Mouse (Mus musculus) neural tube, embryonic 13.5 days (tissue): ENCODE data around the gene Slain1. TPM values are rescaled to one million over a fixed set of nuclear protein-coding genes. Genes with fewer than 3 reads are reported as not detected.

Source experiments
- ATAC-seq: fragments of 200-750 bp; cut with Nextera tagmentation; 2 replicates; pipeline ENCODE4 v1.8.0; 2017; ENCODE audit warnings: low read depth, mild to moderate bottlenecking, moderate TSS enrichment, moderate library complexity
- H3K27ac ChIP-seq: fragments of 300-500 bp; sonication (generic); replicated peaks from 2 replicates; pipeline ENCODE4 v1.5.1; 2015; ENCODE audit warnings: moderate library complexity, mild to moderate bottlenecking, inconsistent platforms
- H3K27me3 ChIP-seq: fragments of 300-500 bp; sonication (generic); 2 replicates; pipeline ENCODE4 v1.6.1; 2015; ENCODE audit warnings: mild to moderate bottlenecking, inconsistent platforms
- H3K36me3 ChIP-seq: fragments of 300-500 bp; sonication (generic); 2 replicates; pipeline ENCODE4 v1.6.1; 2015; ENCODE audit warnings: mild to moderate bottlenecking, inconsistent platforms
- H3K4me1 ChIP-seq: fragments of 300-500 bp; sonication (generic); replicated peaks from 2 replicates; pipeline ENCODE4 v1.6.1; 2015; ENCODE audit warnings: inconsistent platforms
- H3K4me2 ChIP-seq: fragments of 300-500 bp; sonication (generic); 2 replicates; pipeline ENCODE4 v1.6.1; 2015; ENCODE audit warnings: inconsistent platforms, mild to moderate bottlenecking, moderate library complexity
- H3K4me3 ChIP-seq: fragments of 300-500 bp; sonication (generic); 2 replicates; pipeline ENCODE4 v1.5.1; 2015; ENCODE audit warnings: mild to moderate bottlenecking, inconsistent platforms
- H3K9ac ChIP-seq: fragments of 300-500 bp; sonication (generic); 2 replicates; pipeline ENCODE4 v1.6.1; 2015; ENCODE audit warnings: moderate library complexity, mild to moderate bottlenecking, inconsistent platforms
- H3K9me3 ChIP-seq: fragments of 300-500 bp; sonication (generic); 2 replicates; pipeline ENCODE4 v1.6.1; 2016; ENCODE audit warnings: inconsistent platforms
- WGBS: fragments of 180-500 bp; shearing (Covaris S2); methylation state at CpG from one replicate; pipeline ENCODE4 v1.1.7; 2015; 5-methylcytosine and 5-hydroxymethylcytosine counted together
- polyA plus RNA-seq: library from polyadenylated mRNA; unstranded; fragments of >200 nt; fragmentation: Nextera tagmentation; extraction: Ambion mirVana; gene quantifications from 2 replicates; pipeline ENCODE4 v1.2.1, GENCODE M21; 2015

The Slain1 gene
- polyA plus RNA-seq, 1 experiment from 2014 or later, result 14.7 TPM

DNA sequence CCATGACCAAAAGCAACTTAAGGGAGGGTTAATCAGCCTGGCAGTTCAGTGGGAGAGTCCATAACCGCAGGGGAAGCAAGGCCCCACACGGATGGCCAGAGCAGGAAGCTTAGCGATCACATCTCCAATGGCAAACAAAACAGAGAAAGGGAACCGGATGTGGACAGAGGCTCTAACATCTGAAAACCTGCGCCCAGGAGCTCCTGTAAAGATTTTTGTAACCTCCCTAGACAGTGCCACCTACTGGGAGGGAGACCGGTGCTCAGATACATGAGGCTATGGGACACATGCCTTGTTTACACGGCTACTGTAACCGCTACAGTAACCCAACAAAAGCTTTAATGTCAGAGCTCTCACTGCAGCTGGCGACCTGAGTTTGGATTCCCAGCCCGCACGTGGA lies 59.2 kb downstream of the Slain1 start:
- peaks cover 21% of the 10 kb centered on the region; the same call in 1 of the 2 replicates for H3K36me3 ChIP-seq

DNA sequence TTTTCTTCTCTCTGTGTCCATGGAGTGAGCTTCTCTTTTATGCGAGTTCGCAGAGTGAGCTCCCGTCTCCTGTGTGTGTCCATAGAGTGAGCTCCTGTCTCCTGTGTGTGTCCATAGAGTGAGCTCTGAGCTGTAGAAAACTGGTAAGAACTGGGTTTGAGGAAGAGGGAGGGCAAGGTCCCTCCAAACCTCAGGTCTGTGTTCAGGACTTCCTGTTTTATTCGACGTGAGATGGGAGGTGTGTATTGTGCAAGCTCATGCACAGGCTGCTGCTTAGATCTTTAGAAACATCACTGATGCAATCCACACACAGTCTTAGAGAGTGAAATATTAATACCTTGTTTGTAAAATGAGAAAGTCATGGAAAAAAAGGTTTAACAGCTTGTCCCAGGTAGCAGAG lies 63.0 kb downstream of the Slain1 start:
- Histone ChIP-seq H3K27ac (no peak overlapping the region), H3K4me3 (no peak overlapping the region), H3K36me3 (peaks cover 6% of the 10 kb centered on the region; the same call in 1 of the 2 replicates), H3K9ac (no peak overlapping the region), H3K9me3 (no peaks in the 10 kb centered on the region), H3K4me2 (no peak overlapping the region), H3K4me1 (no peaks in the 10 kb centered on the region), H3K27me3 (no peaks in the 10 kb centered on the region)
- WGBS, result 87% methylated on average over 5 of the region's 5 CpGs
- ATAC-seq, result no peak

More for the DNA sequence above, 59.2 kb downstream of the Slain1 start:
- no peak overlapping the region for H3K4me3 ChIP-seq
- no peaks in the 10 kb centered on the region for H3K9me3 ChIP-seq
- H3K9ac ChIP-seq, result no peak overlapping the region
- ATAC-seq, result no peak
- no peaks in the 10 kb centered on the region for H3K4me1 ChIP-seq
- no peak overlapping the region for H3K27ac ChIP-seq
- H3K27me3 ChIP-seq, result no peaks in the 10 kb centered on the region
- WGBS, result 87% methylated on average over 11 of the region's 11 CpGs
- no peak overlapping the region for H3K4me2 ChIP-seq

GRCm38 (mm10) chr14:103717516-103717915 lies 67.5 kb downstream of the Slain1 start:
- Histone ChIP-seq H3K9me3 (no peaks in the 10 kb centered on the region), H3K27me3 (no peaks in the 10 kb centered on the region), H3K4me3 (no peak overlapping the region), H3K27ac (no peak overlapping the region), H3K9ac (no peak overlapping the region), H3K4me2 (no peak overlapping the region), H3K36me3 (no peaks in the 10 kb centered on the region), H3K4me1 (peaks cover 14% of the 10 kb centered on the region)
- WGBS, result 45% methylated on average over 5 of the region's 5 CpGs
- ATAC-seq, result no peak

- Histone ChIP-seq H3K27me3 (no peaks in the 10 kb centered on the region), H3K9ac (no peak overlapping the region), H3K4me2 (no peak overlapping the region), H3K36me3 (no peaks in the 10 kb centered on the region), H3K9me3 (no peaks in the 10 kb centered on the region), H3K27ac (no peak overlapping the region), H3K4me1 (peaks cover 14% of the 10 kb centered on the region), H3K4me3 (no peak overlapping the region)
- ATAC-seq, result no peak
- WGBS, result 70% methylated on average over 5 of the region's 5 CpGs
These were observed 68.0 kb downstream of the Slain1 start for GRCm38 (mm10) chr14:103717979-103718378.

GRCm38 (mm10) chr14:103718393-103718792 lies 68.4 kb downstream of the Slain1 start:
- peaks cover 14% of the 10 kb centered on the region for H3K4me1 ChIP-seq
- H3K4me2 ChIP-seq, result no peak overlapping the region
- no peak for ATAC-seq
- 38% methylated on average over 5 of the region's 5 CpGs for WGBS
- no peaks in the 10 kb centered on the region for H3K27me3 ChIP-seq
- no peak overlapping the region for H3K4me3 ChIP-seq
- no peak overlapping the region for H3K9ac ChIP-seq
- H3K36me3 ChIP-seq, result no peaks in the 10 kb centered on the region
- H3K27ac ChIP-seq, result no peak overlapping the region
- H3K9me3 ChIP-seq, result no peaks in the 10 kb centered on the region

DNA sequence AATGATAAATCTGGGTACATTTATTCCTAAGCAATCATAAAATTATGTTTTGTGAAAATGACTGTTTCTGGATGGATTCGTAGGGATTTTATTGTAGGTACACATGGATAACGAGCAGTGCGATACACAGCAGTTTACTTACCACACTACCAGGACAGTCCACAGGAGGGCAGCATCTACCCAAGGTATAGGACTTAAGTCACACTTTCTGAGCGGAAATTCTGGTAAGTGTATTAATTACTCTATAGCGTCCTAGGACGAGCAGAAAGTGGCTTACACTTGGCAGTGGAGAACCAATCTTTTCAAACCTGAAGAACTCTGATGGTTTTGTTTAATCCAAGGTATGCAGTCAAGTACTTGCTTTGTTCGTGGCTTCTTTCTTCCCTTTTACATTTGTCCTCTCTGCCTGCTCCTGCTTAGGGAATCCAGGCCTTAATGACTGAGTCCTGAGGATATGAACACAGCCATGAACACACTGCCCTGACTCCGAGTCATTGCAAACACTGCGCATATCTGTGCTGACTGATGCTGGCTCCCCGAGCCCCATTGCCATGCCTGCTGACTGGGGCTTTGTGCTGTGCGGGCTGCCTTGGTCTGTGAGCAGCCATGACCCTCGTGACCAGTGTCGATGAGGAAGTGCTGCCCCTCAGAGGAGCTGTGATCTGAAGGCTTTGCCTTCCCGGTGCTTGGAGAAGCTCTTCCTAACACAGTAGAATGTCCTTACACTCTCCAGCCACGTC lies 69.0 kb downstream of the Slain1 start:
- Histone ChIP-seq H3K9ac (peak overlapping the region; percentile 59), H3K9me3 (no peaks in the 10 kb centered on the region), H3K27me3 (no peaks in the 10 kb centered on the region), H3K4me2 (peak overlapping the region; percentile 47), H3K36me3 (no peaks in the 10 kb centered on the region), H3K4me1 (peaks cover 14% of the 10 kb centered on the region), H3K27ac (peak overlapping the region; percentile 84), H3K4me3 (peak overlapping the region; percentile 17)
- 9% methylated on average over 15 of the region's 15 CpGs for WGBS
- ATAC-seq, result peak; percentile 88

DNA sequence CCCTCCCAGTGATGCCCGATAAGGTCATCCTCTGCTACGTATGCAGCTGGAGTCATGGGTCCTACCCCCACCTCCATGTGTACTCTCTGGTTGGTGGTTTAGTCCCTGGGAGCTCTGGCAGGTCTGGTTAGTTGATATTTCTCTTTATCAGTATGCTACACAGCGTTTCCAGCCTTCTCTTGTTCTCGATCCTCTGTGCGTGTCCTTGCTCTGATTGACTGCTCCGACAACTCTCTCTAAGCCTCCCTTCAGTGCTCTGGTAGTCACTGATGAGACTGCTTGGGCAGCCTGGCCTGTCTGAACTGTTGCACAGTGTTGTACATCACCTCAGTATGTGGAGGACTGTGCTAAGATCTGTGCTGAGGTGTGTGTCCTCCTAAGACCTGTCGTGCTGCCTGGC lies 70.1 kb downstream of the Slain1 start:
- ATAC-seq, result peak; percentile 41; the same call in 1 of the 2 replicates
- Histone ChIP-seq H3K27ac (no peak overlapping the region; the same call in 1 of the 2 replicates), H3K9me3 (no peaks in the 10 kb centered on the region), H3K4me3 (no peak overlapping the region), H3K4me1 (peaks cover 14% of the 10 kb centered on the region), H3K4me2 (no peak overlapping the region), H3K36me3 (no peaks in the 10 kb centered on the region), H3K9ac (no peak overlapping the region), H3K27me3 (no peaks in the 10 kb centered on the region)
- 54% methylated on average over 7 of the region's 7 CpGs for WGBS

- no peak overlapping the region; the same call in 1 of the 2 replicates for H3K27ac ChIP-seq
- 48% methylated on average over 13 of the region's 13 CpGs for WGBS
- no peak overlapping the region for H3K9ac ChIP-seq
These were observed 70.8 kb downstream of the Slain1 start for GRCm38 (mm10) chr14:103720637-103721355.

GRCm38 (mm10) chr14:103723314-103723713 lies 73.3 kb downstream of the Slain1 start:
- WGBS, result 70% methylated on average over 9 of the region's 9 CpGs

More at GRCm38 (mm10) chr14:103720637-103721355, 70.8 kb downstream of the Slain1 start:
- Histone ChIP-seq H3K9me3 (no peaks in the 10 kb centered on the region), H3K4me1 (peaks cover 14% of the 10 kb centered on the region), H3K27me3 (no peaks in the 10 kb centered on the region), H3K4me2 (no peak overlapping the region), H3K4me3 (no peak overlapping the region), H3K36me3 (no peaks in the 10 kb centered on the region)
- peak; percentile 58 for ATAC-seq

GRCm38 (mm10) chr14:103723841-103724240 lies 73.8 kb downstream of the Slain1 start:
- WGBS, result 89% methylated on average over 4 of the region's 4 CpGs
- Histone ChIP-seq H3K4me1 (peaks cover 14% of the 10 kb centered on the region), H3K4me3 (no peak overlapping the region), H3K36me3 (no peaks in the 10 kb centered on the region), H3K4me2 (no peak overlapping the region), H3K9me3 (no peaks in the 10 kb centered on the region), H3K27ac (no peak overlapping the region), H3K9ac (no peak overlapping the region), H3K27me3 (no peaks in the 10 kb centered on the region)
- ATAC-seq, result no peak

More at GRCm38 (mm10) chr14:103723314-103723713, 73.3 kb downstream of the Slain1 start:
- H3K36me3 ChIP-seq, result no peaks in the 10 kb centered on the region
- H3K27me3 ChIP-seq, result no peaks in the 10 kb centered on the region
- H3K4me3 ChIP-seq, result no peak overlapping the region
- H3K9ac ChIP-seq, result no peak overlapping the region
- H3K4me1 ChIP-seq, result peaks cover 14% of the 10 kb centered on the region
- H3K9me3 ChIP-seq, result no peaks in the 10 kb centered on the region
- no peak for ATAC-seq
- no peak overlapping the region for H3K27ac ChIP-seq
- H3K4me2 ChIP-seq, result no peak overlapping the region

GRCm38 (mm10) chr14:103728506-103728905 lies 78.5 kb downstream of the Slain1 start:
- Histone ChIP-seq H3K27ac (no peak overlapping the region), H3K4me3 (no peak overlapping the region), H3K9ac (no peak overlapping the region), H3K27me3 (no peaks in the 10 kb centered on the region), H3K9me3 (no peaks in the 10 kb centered on the region), H3K4me2 (no peak overlapping the region), H3K36me3 (no peaks in the 10 kb centered on the region), H3K4me1 (no peaks in the 10 kb centered on the region)
- 90% methylated on average over 8 of the region's 8 CpGs for WGBS
- no peak for ATAC-seq

GRCm38 (mm10) chr14:103728951-103729725 lies 79.1 kb downstream of the Slain1 start:
- 87% methylated on average over 23 of the region's 23 CpGs for WGBS

More at GRCm38 (mm10) chr14:103728951-103729725, 79.1 kb downstream of the Slain1 start:
- Histone ChIP-seq H3K4me2 (no peak overlapping the region), H3K9me3 (no peaks in the 10 kb centered on the region), H3K4me1 (no peaks in the 10 kb centered on the region), H3K4me3 (no peak overlapping the region), H3K27ac (no peak overlapping the region), H3K36me3 (no peaks in the 10 kb centered on the region), H3K9ac (no peak overlapping the region), H3K27me3 (no peaks in the 10 kb centered on the region)
- ATAC-seq, result no peak
